Mouse (Mus musculus) embryonic facial prominence, embryonic 10.5 days (tissue): ENCODE measurements around the gene Phactr1. TPM values are rescaled to one million over a fixed set of nuclear protein-coding genes. Genes with fewer than 3 reads are reported as not detected.

Source experiments
- DNase-seq: peaks from one replicate; pipeline ENCODE4 v3.0.0-alpha.2; 2017; ENCODE audit warnings: low spot score
- H3K27ac ChIP-seq: fragments of 300-500 bp; sonication (generic); replicated peaks from 2 replicates; pipeline ENCODE4 v1.5.1; 2016; ENCODE audit warnings: mild to moderate bottlenecking
- H3K27me3 ChIP-seq: fragments of 300-500 bp; sonication (generic); replicated peaks from 2 replicates; pipeline ENCODE4 v1.6.1; 2016; ENCODE audit warnings: low read depth, mild to moderate bottlenecking; ENCODE audit not compliant: poor library complexity, severe bottlenecking
- H3K36me3 ChIP-seq: fragments of 300-500 bp; sonication (generic); replicated peaks from 2 replicates; pipeline ENCODE4 v1.6.1; 2016; ENCODE audit warnings: mild to moderate bottlenecking, moderate library complexity
- H3K4me1 ChIP-seq: fragments of 300-500 bp; sonication (generic); 2 replicates; pipeline ENCODE4 v1.6.1; 2016
- H3K4me3 ChIP-seq: fragments of 300-500 bp; sonication (generic); 2 replicates; pipeline ENCODE4 v1.5.1; 2016; ENCODE audit warnings: mild to moderate bottlenecking, moderate library complexity
- H3K9me3 ChIP-seq: fragments of 300-500 bp; sonication (generic); 2 replicates; pipeline ENCODE4 v1.6.1; 2016; ENCODE audit warnings: mild to moderate bottlenecking
- WGBS: fragments of 180-500 bp; shearing (Covaris S2); methylation state at CpG from one replicate; pipeline ENCODE4 v1.1.7; 2016; 5-methylcytosine and 5-hydroxymethylcytosine counted together
- polyA plus RNA-seq: library from polyadenylated mRNA; unstranded; fragments of >200 nt; fragmentation: Nextera tagmentation; extraction: Ambion mirVana; gene quantifications from 2 replicates; pipeline ENCODE4 v1.2.1, GENCODE M21; 2016

The Phactr1 gene
- polyA plus RNA-seq, 1 experiment from 2014 or later: 14.5 TPM

DNA sequence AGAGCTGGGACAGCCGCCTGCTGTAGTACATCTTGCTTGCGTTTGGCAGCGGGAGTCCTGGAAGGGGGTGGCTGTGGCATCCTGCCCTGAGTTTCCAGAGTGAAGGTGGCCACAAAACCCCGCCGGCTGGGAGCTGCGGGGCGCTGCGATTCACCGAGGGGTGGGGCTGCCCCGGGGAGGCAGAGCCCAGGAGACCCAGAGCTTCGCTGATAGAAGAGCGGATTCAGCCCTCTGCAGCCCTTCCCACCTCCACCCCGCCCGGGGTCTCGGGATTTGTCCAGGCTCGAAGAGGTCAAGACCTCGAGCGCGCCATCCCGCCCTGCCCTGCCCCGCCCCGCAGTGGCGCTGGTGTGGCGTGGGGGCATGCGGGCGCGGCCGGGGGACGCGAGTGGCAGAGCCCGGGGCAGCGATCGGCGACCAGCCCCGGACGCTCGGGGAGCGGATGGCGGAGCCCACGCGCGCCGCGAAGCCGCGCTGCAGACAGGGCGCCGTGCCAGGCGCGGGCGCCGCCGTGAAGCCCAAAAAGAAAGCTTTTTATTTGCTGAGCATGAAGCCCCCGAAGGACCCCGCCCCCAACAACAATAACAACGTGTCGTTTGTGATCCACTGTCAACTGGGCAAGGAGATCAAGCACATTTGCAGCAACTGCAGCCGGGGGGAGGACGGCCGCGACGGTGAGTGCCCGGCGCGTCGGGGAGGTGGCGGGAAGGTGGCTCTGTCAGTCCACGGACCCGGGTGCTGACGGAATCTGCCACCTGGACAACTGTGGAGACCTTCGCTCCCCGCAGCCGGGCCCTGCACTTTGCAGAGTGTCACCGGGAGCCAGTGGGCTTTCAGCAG lies 236.0 kb downstream of the Phactr1 start:
- peak overlapping the region; percentile 77 for H3K4me3 ChIP-seq
- H3K4me1 ChIP-seq: peaks cover 23% of the 10 kb centered on the region
- peaks cover 44% of the 10 kb centered on the region for H3K27me3 ChIP-seq
- H3K9me3 ChIP-seq: no peaks in the 10 kb centered on the region
- peak overlapping the region; percentile 76 for H3K27ac ChIP-seq
- peak; percentile 60 for DNase-seq
- no peaks in the 10 kb centered on the region for H3K36me3 ChIP-seq
- under 1% methylated on average over 74 of the region's 74 CpGs for WGBS

DNA sequence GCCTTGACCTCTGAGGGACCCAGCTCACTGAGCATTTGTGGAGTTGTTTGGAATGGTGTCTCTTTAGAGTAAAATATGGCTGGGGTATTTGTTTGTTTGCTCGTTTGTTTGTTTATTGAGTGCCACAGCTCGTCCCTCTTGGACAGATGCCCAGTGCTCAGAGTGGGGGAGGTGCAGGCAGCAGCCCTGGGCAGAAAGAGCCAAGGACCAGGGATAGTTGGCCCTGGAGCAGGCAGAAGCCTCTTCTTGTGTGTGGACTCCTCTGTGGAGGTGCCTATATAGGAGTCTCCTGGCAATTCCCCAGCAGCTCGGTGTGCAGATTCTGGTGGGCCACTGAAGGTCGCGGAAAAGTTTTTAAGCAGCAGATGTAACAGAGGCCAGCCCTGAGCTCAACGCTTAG lies 236.8 kb downstream of the Phactr1 start:
- Histone ChIP-seq H3K4me3 (no peak overlapping the region), H3K36me3 (no peaks in the 10 kb centered on the region), H3K4me1 (peaks cover 23% of the 10 kb centered on the region), H3K27me3 (peaks cover 44% of the 10 kb centered on the region), H3K9me3 (no peaks in the 10 kb centered on the region), H3K27ac (no peak overlapping the region)
- 30% methylated on average over 6 of the region's 6 CpGs for WGBS
- DNase-seq: no peak

DNA sequence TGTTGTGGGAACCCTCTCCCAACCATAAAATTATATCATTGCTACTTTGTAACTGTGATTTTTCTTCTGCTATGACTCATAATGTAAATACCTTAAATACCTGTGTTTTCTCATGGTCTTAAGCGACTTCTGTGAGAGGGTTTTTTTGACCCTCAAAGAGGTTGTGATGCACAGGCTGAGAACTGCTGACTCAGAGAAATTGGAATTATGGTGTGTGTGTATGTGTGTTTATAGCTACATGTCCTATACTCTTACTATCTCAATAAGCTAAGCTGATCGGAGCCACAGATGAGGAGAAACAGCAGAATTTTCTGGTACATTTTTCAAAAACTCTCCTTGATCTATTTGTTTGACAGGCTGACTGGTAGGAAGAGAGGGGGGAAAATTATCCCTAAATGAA lies 239.6 kb downstream of the Phactr1 start:
- peaks cover 39% of the 10 kb centered on the region for H3K27me3 ChIP-seq
- DNase-seq: no peak
- H3K4me1 ChIP-seq: peaks cover 20% of the 10 kb centered on the region
- WGBS: 88% methylated on average over 2 of the region's 2 CpGs
- no peak overlapping the region for H3K4me3 ChIP-seq
- no peaks in the 10 kb centered on the region for H3K9me3 ChIP-seq
- no peaks in the 10 kb centered on the region for H3K36me3 ChIP-seq
- no peak overlapping the region for H3K27ac ChIP-seq

DNA sequence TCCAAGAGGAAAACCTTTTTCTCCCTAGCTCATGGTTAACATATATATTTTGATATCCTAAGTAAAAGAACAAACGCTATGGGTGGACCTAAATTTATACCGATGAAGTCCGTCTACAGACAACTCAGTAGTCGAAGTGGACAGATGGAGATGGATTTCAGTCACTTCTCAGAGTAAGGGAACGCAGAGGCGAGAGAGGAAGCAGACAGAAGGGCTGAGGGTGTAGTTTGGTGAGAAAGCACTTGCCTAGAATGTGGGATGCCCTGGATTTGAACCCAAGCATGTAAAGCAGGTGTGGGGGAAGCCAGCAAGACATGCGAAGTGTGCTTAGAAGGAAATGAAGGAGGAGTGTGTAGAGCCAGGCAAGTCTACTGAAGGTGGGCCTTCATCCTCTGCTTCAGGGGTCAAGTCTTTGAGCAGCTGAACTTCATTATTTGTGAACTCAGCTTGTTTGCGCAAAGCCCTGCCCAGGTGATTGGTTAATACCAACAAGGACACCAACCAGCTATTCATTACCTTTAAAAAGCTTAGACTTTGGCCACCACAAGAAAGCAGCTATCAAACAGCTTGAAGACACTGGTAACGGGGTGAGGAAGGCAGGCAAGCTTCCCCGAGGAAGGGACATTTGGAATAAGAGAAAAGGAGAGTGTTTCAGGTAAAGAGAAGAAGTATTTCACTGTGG lies 241.5 kb downstream of the Phactr1 start:
- DNase-seq: no peak
- no peak overlapping the region for H3K4me3 ChIP-seq
- no peak overlapping the region for H3K27ac ChIP-seq
- WGBS: 92% methylated on average over 10 of the region's 10 CpGs
- peaks cover 7% of the 10 kb centered on the region for H3K4me1 ChIP-seq
- H3K36me3 ChIP-seq: no peaks in the 10 kb centered on the region
- H3K27me3 ChIP-seq: peaks cover 21% of the 10 kb centered on the region
- H3K9me3 ChIP-seq: no peaks in the 10 kb centered on the region

DNA sequence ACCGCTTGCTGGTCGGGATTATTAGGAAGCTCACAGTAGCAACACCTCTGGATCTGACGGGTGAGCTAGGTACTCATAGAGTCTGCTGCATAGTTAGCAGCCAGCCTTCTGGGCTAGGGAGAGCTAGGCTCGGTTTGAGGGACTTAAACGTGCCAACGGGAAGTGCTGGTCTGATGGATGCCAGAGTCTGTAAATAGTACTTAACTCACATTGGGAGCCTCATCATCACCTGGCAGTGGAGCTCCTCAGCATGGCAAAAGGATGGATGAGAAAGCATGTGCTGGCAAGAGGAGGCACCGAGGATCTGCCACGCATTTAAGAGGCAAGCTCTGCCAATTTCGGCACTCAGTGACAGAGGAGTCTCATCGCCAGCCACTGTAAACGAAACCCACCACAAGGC lies 247.4 kb downstream of the Phactr1 start:
- Histone ChIP-seq H3K36me3 (no peaks in the 10 kb centered on the region), H3K27me3 (no peaks in the 10 kb centered on the region), H3K4me3 (no peak overlapping the region), H3K9me3 (peaks cover 15% of the 10 kb centered on the region), H3K27ac (no peak overlapping the region), H3K4me1 (peaks cover 10% of the 10 kb centered on the region)
- no peak for DNase-seq
- WGBS: 92% methylated on average over 11 of the region's 11 CpGs

DNA sequence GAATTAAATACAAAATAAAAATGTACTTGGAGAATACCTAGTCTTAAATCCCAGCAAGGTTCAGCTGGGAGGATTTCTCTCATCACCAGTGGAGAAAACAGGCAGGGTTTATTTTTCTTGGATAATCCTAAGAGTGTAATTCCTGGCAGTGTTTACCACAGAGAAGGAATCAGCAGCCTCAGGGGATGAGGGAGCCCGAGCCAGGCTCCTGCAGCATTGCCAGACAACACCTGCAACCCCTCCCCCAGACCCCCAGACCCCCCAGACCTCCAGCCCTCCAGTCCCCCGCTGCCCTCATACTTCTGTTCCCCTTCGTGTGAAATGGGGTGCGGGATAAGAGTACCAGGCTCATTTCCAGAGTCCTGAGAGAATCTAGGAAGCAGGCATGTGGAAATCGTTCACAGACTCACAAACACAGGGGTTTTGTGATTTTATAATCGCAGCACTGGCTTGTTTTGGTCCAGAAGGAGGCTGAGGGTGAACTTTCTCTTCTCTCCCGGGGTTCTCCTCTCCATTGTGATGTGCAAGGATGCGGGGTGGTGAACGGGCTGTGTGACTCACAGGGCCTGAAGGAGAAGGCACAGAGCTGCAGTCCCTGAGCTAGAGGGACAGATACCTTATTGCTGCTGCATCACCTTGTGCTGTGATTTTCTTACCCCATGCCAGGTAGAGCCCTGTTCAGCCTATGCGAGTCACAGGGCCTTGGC lies 249.3 kb downstream of the Phactr1 start:
- Histone ChIP-seq H3K4me3 (no peak overlapping the region), H3K27me3 (no peaks in the 10 kb centered on the region), H3K4me1 (peaks cover 16% of the 10 kb centered on the region), H3K9me3 (peaks cover 15% of the 10 kb centered on the region), H3K27ac (0 out of 2 replicates have a peak overlapping the region, but pooled peaks have one; percentile 14), H3K36me3 (no peaks in the 10 kb centered on the region)
- WGBS: 39% methylated on average over 10 of the region's 10 CpGs
- no peak for DNase-seq

DNA sequence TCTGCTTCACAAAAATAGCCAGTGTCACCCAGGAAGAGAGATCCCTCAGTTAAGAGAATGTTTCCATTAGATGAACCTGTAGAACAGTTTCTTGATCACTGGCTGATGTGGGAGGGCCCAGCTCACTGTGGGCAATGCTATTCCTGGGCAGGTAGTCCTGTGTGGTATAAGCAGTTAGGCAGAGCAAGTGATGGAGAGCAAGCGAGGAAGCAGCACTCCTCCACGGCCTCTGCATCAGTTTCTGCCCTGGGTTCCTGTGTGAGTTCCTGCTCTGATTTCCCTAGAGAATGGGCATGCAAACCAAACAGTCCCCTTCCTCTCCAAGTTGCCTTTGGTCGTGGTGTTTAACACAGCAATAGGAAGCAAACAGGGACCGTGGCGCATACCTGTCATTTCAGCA lies 251.6 kb downstream of the Phactr1 start:
- Histone ChIP-seq H3K27ac (no peak overlapping the region), H3K27me3 (no peaks in the 10 kb centered on the region), H3K36me3 (no peaks in the 10 kb centered on the region), H3K9me3 (peaks cover 15% of the 10 kb centered on the region), H3K4me3 (no peak overlapping the region), H3K4me1 (peaks cover 21% of the 10 kb centered on the region)
- no peak for DNase-seq
- 92% methylated on average over 5 of the region's 5 CpGs for WGBS

DNA sequence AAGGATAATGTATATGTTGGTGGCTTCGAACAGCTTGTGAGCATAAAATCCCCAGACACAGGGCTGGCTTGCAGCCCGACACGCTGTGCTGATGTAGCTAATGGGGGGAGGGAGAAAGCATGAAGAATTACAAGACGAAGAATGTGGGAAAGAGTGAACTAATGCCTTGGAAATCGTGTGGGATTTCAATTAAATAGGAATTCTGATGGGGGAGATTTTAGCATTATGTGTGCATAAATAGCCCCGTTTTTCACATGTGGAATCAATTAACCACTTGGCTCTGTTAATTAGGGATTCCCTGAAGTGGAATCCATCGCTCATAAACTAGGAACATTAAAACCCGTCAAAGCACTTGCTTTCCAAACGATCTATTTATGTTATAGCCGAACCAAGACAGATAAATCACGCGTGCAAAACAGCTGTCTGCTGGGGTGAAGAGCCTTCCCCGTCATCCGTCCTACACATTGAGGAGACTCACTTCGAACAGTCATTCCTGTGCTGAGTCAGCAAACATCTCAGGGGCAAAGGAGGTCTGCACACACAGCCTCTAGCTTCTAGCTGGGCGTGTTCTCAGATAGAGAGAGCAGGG lies 254.2 kb downstream of the Phactr1 start:
- no peak overlapping the region for H3K4me3 ChIP-seq
- H3K36me3 ChIP-seq: no peaks in the 10 kb centered on the region
- H3K4me1 ChIP-seq: peaks cover 17% of the 10 kb centered on the region
- WGBS: 53% methylated on average over 16 of the region's 16 CpGs
- H3K9me3 ChIP-seq: no peaks in the 10 kb centered on the region
- H3K27me3 ChIP-seq: no peaks in the 10 kb centered on the region
- peak; percentile 22 for DNase-seq
- no peak overlapping the region for H3K27ac ChIP-seq

DNA sequence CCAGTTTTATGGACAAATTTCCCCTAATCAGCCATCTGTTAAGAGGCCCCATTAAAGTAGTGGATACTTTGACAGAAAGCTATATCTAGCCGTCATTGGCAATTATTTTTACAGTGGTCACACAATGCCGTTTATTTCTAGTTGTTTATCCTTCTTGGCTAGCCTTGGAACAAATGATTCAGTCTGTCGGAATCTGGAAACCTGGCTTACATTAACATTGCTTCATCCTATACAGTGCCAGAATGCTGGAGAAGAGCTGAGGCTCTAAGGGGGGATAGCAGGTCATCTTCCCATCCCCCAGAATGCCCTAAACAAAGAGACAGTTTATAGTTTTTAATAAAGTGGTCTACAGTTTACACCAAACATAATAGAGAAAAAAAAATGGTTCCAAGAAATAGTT lies 257.4 kb downstream of the Phactr1 start:
- H3K9me3 ChIP-seq: no peaks in the 10 kb centered on the region
- H3K4me3 ChIP-seq: no peak overlapping the region
- no peak overlapping the region for H3K27ac ChIP-seq
- H3K36me3 ChIP-seq: no peaks in the 10 kb centered on the region
- H3K4me1 ChIP-seq: peaks cover 11% of the 10 kb centered on the region
- 85% methylated on average over 3 of the region's 3 CpGs for WGBS
- no peaks in the 10 kb centered on the region for H3K27me3 ChIP-seq
- no peak for DNase-seq

DNA sequence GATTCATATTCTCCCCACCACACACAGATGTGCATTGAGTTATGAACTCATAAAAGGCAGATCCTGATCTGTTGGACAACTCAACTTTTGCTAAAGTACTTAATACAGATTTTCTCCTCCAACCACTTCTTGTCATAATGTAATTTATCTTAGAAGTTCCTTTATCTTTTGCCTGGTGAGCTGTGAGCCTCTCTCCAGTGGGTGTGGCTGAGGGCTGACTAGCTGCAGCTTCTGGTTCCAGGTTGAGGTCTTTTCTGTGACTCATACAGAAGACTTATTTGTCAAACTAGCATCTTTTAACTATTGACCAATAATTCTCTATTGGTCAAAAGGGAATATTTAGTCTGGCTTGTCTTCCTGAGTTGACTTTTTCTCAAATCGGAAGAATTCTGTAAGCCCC lies 257.9 kb downstream of the Phactr1 start:
- no peak overlapping the region for H3K27ac ChIP-seq
- no peak for DNase-seq
- no peaks in the 10 kb centered on the region for H3K27me3 ChIP-seq
- H3K4me1 ChIP-seq: peaks cover 11% of the 10 kb centered on the region
- WGBS: 96% methylated on average over 1 of the region's 1 CpGs
- H3K4me3 ChIP-seq: no peak overlapping the region
- no peaks in the 10 kb centered on the region for H3K9me3 ChIP-seq
- no peaks in the 10 kb centered on the region for H3K36me3 ChIP-seq

DNA sequence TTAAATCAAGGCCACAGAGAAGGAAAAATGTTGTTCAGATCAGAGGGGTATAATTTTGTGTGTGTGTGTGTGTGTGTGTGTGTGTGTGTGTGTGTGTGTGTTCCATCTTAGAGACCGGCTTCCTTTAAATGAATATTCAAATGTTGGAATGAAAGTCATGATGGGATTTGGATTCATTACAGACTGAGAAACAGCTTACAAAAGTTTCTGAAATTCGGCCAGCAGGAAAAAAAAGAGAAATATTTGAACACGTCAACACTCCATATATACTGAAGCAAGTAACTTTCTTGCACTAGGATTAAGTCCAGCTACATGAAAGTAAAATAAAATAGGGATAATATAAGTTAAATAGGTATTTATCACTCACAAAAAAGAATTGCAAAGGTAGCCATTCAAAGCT lies 259.8 kb downstream of the Phactr1 start:
- Histone ChIP-seq H3K9me3 (no peaks in the 10 kb centered on the region), H3K4me1 (no peaks in the 10 kb centered on the region), H3K27ac (no peak overlapping the region), H3K27me3 (no peaks in the 10 kb centered on the region), H3K36me3 (no peaks in the 10 kb centered on the region), H3K4me3 (no peak overlapping the region)
- WGBS: 92% methylated on average over 3 of the region's 3 CpGs
- no peak for DNase-seq

DNA sequence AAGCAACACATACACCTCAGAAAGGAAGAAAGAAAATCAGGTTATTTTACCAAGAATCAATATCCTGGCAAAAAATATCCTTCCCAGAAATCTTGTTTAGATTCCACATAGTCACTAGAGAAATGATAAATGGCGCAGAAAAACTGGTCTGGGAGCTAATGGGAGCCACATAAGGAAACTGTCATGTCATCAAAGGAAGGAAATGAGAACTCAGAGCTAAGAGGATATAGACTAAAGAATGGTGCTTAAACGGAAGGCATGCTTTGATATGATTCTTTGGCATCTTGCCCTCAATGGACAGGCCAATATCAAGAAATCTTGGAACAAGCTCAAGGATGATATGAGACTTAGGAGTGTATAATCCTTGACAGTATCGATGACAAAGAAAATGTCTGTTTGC lies 263.7 kb downstream of the Phactr1 start:
- no peak for DNase-seq
- peaks cover 3% of the 10 kb centered on the region; the same call in 1 of the 2 replicates for H3K4me1 ChIP-seq
- H3K27ac ChIP-seq: no peak overlapping the region
- no peak overlapping the region for H3K4me3 ChIP-seq
- 82% methylated on average over 3 of the region's 3 CpGs for WGBS
- H3K9me3 ChIP-seq: no peaks in the 10 kb centered on the region
- H3K27me3 ChIP-seq: no peaks in the 10 kb centered on the region
- no peaks in the 10 kb centered on the region for H3K36me3 ChIP-seq
